Mouse (Mus musculus): ENCODE measurements around the gene Actl9. TPM values are rescaled to one million over a fixed set of nuclear protein-coding genes. Genes with fewer than 3 reads are reported as not detected.
A peak's percentile ranks its signal among the peaks of the same experiment; 100 is the strongest.

The Actl9 gene
- total and polyA plus RNA-seq, 3 experiments = not detected

- peak; percentile 56 for TF ChIP-seq KAT2A (conservative IDR thresholded peaks at IDR 0.05; ENCODE audit: low read depth, low read length)
- no peak for TF ChIP-seq MYB (IDR thresholded peaks at IDR 0.05; ENCODE audit: low read depth, low read length)
- TF ChIP-seq ZC3H11A (IDR thresholded peaks at IDR 0.05; ENCODE audit: low read depth, low read length) = no peak
- peak; percentile 38; the same call in 1 of the 2 replicates for TF ChIP-seq ETS1 (IDR thresholded peaks at IDR 0.05; ENCODE audit: low read depth, low read length)
- no peak for TF ChIP-seq MAFK (IDR thresholded peaks at IDR 0.05; ENCODE audit: borderline replicate concordance, low read depth, low read length)
- peak; percentile 76; the same call in 1 of the 2 replicates for TF ChIP-seq ZKSCAN1 (IDR thresholded peaks at IDR 0.05; ENCODE audit: low read depth, low read length)
- peak; percentile 73 for TF ChIP-seq E2F4 (IDR thresholded peaks at IDR 0.05; ENCODE audit: borderline replicate concordance, low read depth, low read length)
- TF ChIP-seq BHLHE40 (IDR thresholded peaks at IDR 0.05; ENCODE audit: borderline replicate concordance, low read depth, low read length) = no peak
- TF ChIP-seq MXI1 (IDR thresholded peaks at IDR 0.05; ENCODE audit: low read depth, low read length) = peak; percentile 86
- peak; percentile 57 to 84; a peak in 3 of 4 replicates for TF ChIP-seq POLR2A (IDR thresholded peaks at IDR 0.05; ENCODE audit: control insufficient read depth in 1 of 2, insufficient read depth in 1 of 2, low read depth in 1 of 2, low read length in 2 of 2, poor library complexity in 1 of 2)
- TF ChIP-seq HCFC1 (IDR thresholded peaks at IDR 0.05; ENCODE audit: low read depth, low read length) = peak; percentile 88
- TF ChIP-seq MEF2A (IDR thresholded peaks at IDR 0.05; ENCODE audit: extremely low read depth, insufficient replicate concordance, low read depth, low read length, poor library complexity, severe bottlenecking) = no peak
Observed at GRCm38 (mm10) chr17:33394182-33395034, 38.3 kb upstream of the Actl9 start, which contains the start of gene Zfp101 (continued).

GRCm38 (mm10) chr17:33439148-33439547 lies 6.5 kb downstream of the Actl9 start:
- no peaks in the 10 kb centered on the region; a peak in 2 of 4 replicates for H3K27me3 ChIP-seq (ENCODE audit: control insufficient read depth in 1 of 2, insufficient read depth in 2 of 2, low read length in 2 of 2)
- peak; percentile 83 for DNase-seq (ENCODE audit: low read depth, low spot score)
- no peaks in the 10 kb centered on the region for H3K79me2 ChIP-seq (ENCODE audit: control insufficient read depth, insufficient read depth, low read length, poor library complexity)
- H3K36me3 ChIP-seq (ENCODE audit: control insufficient read depth in 1 of 2, insufficient read depth in 2 of 2, low read length in 2 of 2) = peaks cover 0 to 3% of the 10 kb centered on the region in 2 experiments; a peak in 1 of 4 replicates
- no peaks in the 10 kb centered on the region for H3K9me3 ChIP-seq (replicated peaks; ENCODE audit: insufficient read depth, low read length)
- H3K27ac ChIP-seq (ENCODE audit: control insufficient read depth, low read depth, low read length) = no peak overlapping the region
- no peak overlapping the region for H3K9ac ChIP-seq (ENCODE audit: control insufficient read depth, low read depth, low read length, poor library complexity, severe bottlenecking)
- H3K4me1 ChIP-seq (ENCODE audit: control insufficient read depth in 1 of 2, insufficient read depth in 2 of 2, low read length in 2 of 2) = peaks cover 0 to 7% of the 10 kb centered on the region in 2 experiments; a peak in 2 of 4 replicates
- H3K4me3 ChIP-seq (ENCODE audit: control insufficient read depth in 1 of 2, insufficient read depth in 1 of 2, low read depth in 2 of 2, low read length in 2 of 2) = no peak overlapping the region
- no peak for TF ChIP-seq NRF1 (IDR thresholded peaks at IDR 0.05; ENCODE audit: insufficient read depth, low read depth, low read length, poor library complexity, severe bottlenecking)
- no peak for TF ChIP-seq ZKSCAN1 (IDR thresholded peaks at IDR 0.05; ENCODE audit: low read depth, low read length)
- no peak for TF ChIP-seq NELFE (IDR thresholded peaks at IDR 0.05; ENCODE audit: low read depth, low read length)
- TF ChIP-seq GABPA (IDR thresholded peaks at IDR 0.05; ENCODE audit: low read depth, low read length) = no peak
- TF ChIP-seq TAL1 (IDR thresholded peaks at IDR 0.05; ENCODE audit: low read length) = no peak
- TF ChIP-seq CTCF (IDR thresholded peaks at IDR 0.05 in 2 of 3, conservative IDR thresholded peaks at IDR 0.05 in 1 of 3; ENCODE audit: control insufficient read depth in 1 of 3, insufficient read depth in 1 of 3, low read depth in 2 of 3, low read length in 3 of 3, poor library complexity in 1 of 3, severe bottlenecking in 1 of 3) = peak; percentile 53 to 81 (median 58)
- no peak for TF ChIP-seq ELF1 (IDR thresholded peaks at IDR 0.05; ENCODE audit: low read depth, low read length)
- TF ChIP-seq POLR2AphosphoS5 (IDR thresholded peaks at IDR 0.05; ENCODE audit: borderline replicate concordance, low read depth, low read length) = no peak
- no peak for TF ChIP-seq ZMIZ1 (IDR thresholded peaks at IDR 0.05; ENCODE audit: low read depth, low read length)
- TF ChIP-seq EP300 (IDR thresholded peaks at IDR 0.05; ENCODE audit: low read depth in 1 of 2, low read length in 2 of 2) = no peak
- TF ChIP-seq MYB (IDR thresholded peaks at IDR 0.05; ENCODE audit: low read depth, low read length) = no peak
- no peak for TF ChIP-seq MAFK (IDR thresholded peaks at IDR 0.05; ENCODE audit: borderline replicate concordance, low read depth, low read length)
- no peak for TF ChIP-seq CHD1 (IDR thresholded peaks at IDR 0.05; ENCODE audit: low read depth, low read length)
- TF ChIP-seq MEF2A (IDR thresholded peaks at IDR 0.05; ENCODE audit: extremely low read depth, insufficient replicate concordance, low read depth, low read length, poor library complexity, severe bottlenecking) = no peak
- no peak for TF ChIP-seq USF1 (IDR thresholded peaks at IDR 0.05; ENCODE audit: low read depth, low read length)
- TF ChIP-seq MYC (IDR thresholded peaks at IDR 0.05; ENCODE audit: low read depth, low read length) = no peak
- TF ChIP-seq ZC3H11A (IDR thresholded peaks at IDR 0.05; ENCODE audit: low read depth, low read length) = peak; percentile 72
- no peak for TF ChIP-seq MXI1 (IDR thresholded peaks at IDR 0.05; ENCODE audit: low read depth, low read length)
- TF ChIP-seq POLR2A (IDR thresholded peaks at IDR 0.05; ENCODE audit: control insufficient read depth in 1 of 2, insufficient read depth in 1 of 2, low read depth in 1 of 2, low read length in 2 of 2, poor library complexity in 1 of 2) = no peak
- TF ChIP-seq HCFC1 (IDR thresholded peaks at IDR 0.05; ENCODE audit: low read depth, low read length) = no peak
- no peak for TF ChIP-seq JUND (IDR thresholded peaks at IDR 0.05; ENCODE audit: low read depth, low read length)
- no peak for TF ChIP-seq USF2 (IDR thresholded peaks at IDR 0.05; ENCODE audit: borderline replicate concordance in 1 of 2, insufficient read depth in 1 of 2, low read depth in 1 of 2, low read length in 2 of 2)
- no peak for TF ChIP-seq ETS1 (IDR thresholded peaks at IDR 0.05; ENCODE audit: low read depth, low read length)
- no peak for TF ChIP-seq RCOR1 (IDR thresholded peaks at IDR 0.05; ENCODE audit: low read depth, low read length)
- TF ChIP-seq SIN3A (IDR thresholded peaks at IDR 0.05; ENCODE audit: low read length) = no peak
- no peak for TF ChIP-seq UBTF (IDR thresholded peaks at IDR 0.05; ENCODE audit: borderline replicate concordance, insufficient read depth, low read depth, low read length)
